Comparison of ENCODE assay signal across 9 mouse cellular contexts in genomic region chr5:92441494-92441893, GRCm38 (mm10). TPM values are rescaled to one million over a fixed set of nuclear protein-coding genes. Genes with fewer than 3 reads are reported as not detected.
DNase-seq lines count a peak whose midpoint lies in the region; ATAC-seq and TF ChIP-seq lines count a peak whose summit lies in the region.
"Had no signal": no experiment of that assay in that cellular context is flagged by ENCODE, and none has a peak within 500 bp of the region (broad histone marks: within the 10 kb centered on the region; RNA-seq: fewer than 3 reads in every experiment).

No protein-coding gene starts in this region.

- no peaks in the 10 kb centered on the region for H3K79me2 ChIP-seq in liver, adult 2 months (ENCODE audit: control insufficient read depth, insufficient read depth, low read length)

- no peak for TF ChIP-seq POLR2A in liver, adult 2 months (IDR thresholded peaks at IDR 0.05; ENCODE audit: extremely low read depth, insufficient read depth, low read length)

- H3K36me3 ChIP-seq in liver, adult 2 months (ENCODE audit: control insufficient read depth, insufficient read depth, low read length) = peaks cover 30% of the 10 kb centered on the region
- H3K36me3 ChIP-seq in forebrain, postnatal 0 days (ENCODE audit: insufficient read depth) = peaks cover 13% of the 10 kb centered on the region

- DNase-seq in testis, postnatal 10 days (ENCODE audit: low spot score) = peak; percentile 49
- DNase-seq in testis, postnatal 14 days (ENCODE audit: low spot score) = no peak
- peak; percentile 83 for DNase-seq in liver, adult 2 months (ENCODE audit: extremely low read depth, low read depth, low spot score)
- DNase-seq in spleen, postnatal 4 days (ENCODE audit: low spot score in 2 of 2) = peak; percentile 39 to 67
- no peak for DNase-seq in cerebellum, adult 11 months
- DNase-seq in T-cell, adult 2 months (ENCODE audit: low spot score) = no peak
- no peak for DNase-seq in forebrain, postnatal 0 days

- peak overlapping the region; percentile 68 for H3K27ac ChIP-seq in liver, adult 2 months (replicated peaks; ENCODE audit: insufficient read depth, low read depth, low read length)
- no peak overlapping the region for H3K27ac ChIP-seq in forebrain, postnatal 0 days (ENCODE audit: low read depth, low read length)
- H3K27ac ChIP-seq: liver, embryonic 14.5 days had no signal

- no peak for TF ChIP-seq CTCF in liver, adult 2 months (IDR thresholded peaks at IDR 0.05; ENCODE audit: low read depth, low read length)
- no peak for TF ChIP-seq CTCF in forebrain, postnatal 0 days (IDR thresholded peaks at IDR 0.05; ENCODE audit: low read depth)

- H3K27me3 ChIP-seq in liver, adult 2 months (ENCODE audit: control insufficient read depth, insufficient read depth, low read length) = no peaks in the 10 kb centered on the region
- no peaks in the 10 kb centered on the region for H3K27me3 ChIP-seq in forebrain, postnatal 0 days (ENCODE audit: insufficient read depth, low read length)

- H3K9ac ChIP-seq in liver, adult 2 months (ENCODE audit: low read depth, low read length) = no peak overlapping the region
- H3K9ac ChIP-seq in forebrain, postnatal 0 days = no peak overlapping the region
- H3K9ac ChIP-seq: liver, embryonic 14.5 days had no signal

- no peak overlapping the region for H3K4me3 ChIP-seq in liver, adult 2 months (ENCODE audit: insufficient read depth, low read depth, low read length)
- no peak overlapping the region for H3K4me3 ChIP-seq in forebrain, postnatal 0 days (ENCODE audit: low read depth, low read length)

- no peak overlapping the region for H3K4me2 ChIP-seq in forebrain, postnatal 0 days (ENCODE audit: low read depth)

- 32% methylated on average over 5 of the region's 5 CpGs for WGBS in liver, adult 2 months
- 85% methylated on average over 5 of the region's 5 CpGs for WGBS in forebrain, postnatal 0 days

- H3K9me3 ChIP-seq in forebrain, postnatal 0 days (ENCODE audit: low read length) = no peaks in the 10 kb centered on the region

- H3K4me1 ChIP-seq in liver, adult 2 months (ENCODE audit: control insufficient read depth, insufficient read depth, low read length) = peaks cover 10% of the 10 kb centered on the region
- H3K4me1 ChIP-seq in forebrain, postnatal 0 days (ENCODE audit: insufficient read depth) = no peaks in the 10 kb centered on the region

- peak; percentile 98 for ATAC-seq in granulocyte monocyte progenitor cell, adult 5-6 weeks (replicated peaks; ENCODE audit: poor library complexity, severe bottlenecking)
- no peak for ATAC-seq in forebrain, postnatal 0 days

RNA-seq across cellular contexts. Expression of gene Nup54, which starts 6.5 kb away (rescaled TPM):
- total RNA-seq in granulocyte monocyte progenitor cell, adult 5-6 weeks (2014; fragmentation: Nextera tagmentation) = 45.1 and 73.9 TPM in 2 replicates
- 82.6 and 103 TPM in 2 replicates for total RNA-seq in granulocyte monocyte progenitor cell, adult 5-6 weeks (2017)
- total RNA-seq in liver, adult 2 months (2014; rRNA removed) = 20.0 and 21.9 TPM in 2 replicates
- polyA plus RNA-seq in liver, adult 2 months (2012; rRNA removed) = 13.4 and 13.7 TPM in 2 replicates
- total RNA-seq in forebrain, postnatal 0 days (2014; rRNA removed) = 80.1 and 94.5 TPM in 2 replicates
- polyA plus RNA-seq in forebrain, postnatal 0 days (2015; fragmentation: Nextera tagmentation; extraction: Ambion mirVana) = 35.1 and 43.7 TPM in 2 replicates

Comparison
In these comparisons a context has a peak if more than half of its experiments do, and no peak if none do; other contexts are left out.
1. DNase-seq: peak in testis, postnatal 10 days (single experiment), liver, adult 2 months (single experiment) and spleen, postnatal 4 days (2 of 2); none in testis, postnatal 14 days (single experiment), cerebellum, adult 11 months (single experiment), T-cell, adult 2 months (single experiment) and forebrain, postnatal 0 days (single experiment).